Mouse (Mus musculus) retina, adult 2 months (tissue): Measurements from ENCODE around the gene Mapk8ip2.
"Not testable (repeated sequence)": the region's sequence is repeated elsewhere in the genome, so short reads cannot be mapped to it uniquely, and the experiment has no call there.

Experiments used
- DNase-seq: peaks from one replicate; pipeline ENCODE4 v3.0.0-alpha.2; 2012; ENCODE audit warnings: low read depth, low spot score

Mapk8ip2 gene

GRCm38 (mm10) chr15:89453865-89454478, at the start of gene Mapk8ip2:
Gene Mapk8ip2 (plus strand): TSS chr15:89453913.
- DNase-seq = no peak

GRCm38 (mm10) chr15:89404831-89405623, 48.7 kb upstream of the Mapk8ip2 start:
- no peak for DNase-seq

GRCm38 (mm10) chr15:89406691-89407090, 47.0 kb upstream of the Mapk8ip2 start:
- no peak for DNase-seq

GRCm38 (mm10) chr15:89410118-89410517, 43.6 kb upstream of the Mapk8ip2 start, which contains the start of gene Syce3:
Gene Syce3 (minus strand): TSS chr15:89410503.
- DNase-seq = no peak

- no peak for DNase-seq
Measured at GRCm38 (mm10) chr15:89415282-89415681, 38.4 kb upstream of the Mapk8ip2 start.

GRCm38 (mm10) chr15:89421938-89422337, 31.8 kb upstream of the Mapk8ip2 start:
- DNase-seq = no peak

GRCm38 (mm10) chr15:89424621-89425020, 29.1 kb upstream of the Mapk8ip2 start:
- no peak for DNase-seq

GRCm38 (mm10) chr15:89425711-89426121, 28.0 kb upstream of the Mapk8ip2 start, which contains the start of gene Cpt1b:
Gene Cpt1b (minus strand): TSS chr15:89425863.
- DNase-seq = no peak

GRCm38 (mm10) chr15:89426716-89427115, 27.0 kb upstream of the Mapk8ip2 start:
- no peak for DNase-seq

GRCm38 (mm10) chr15:89428136-89428790, 25.4 kb upstream of the Mapk8ip2 start:
- no peak for DNase-seq

GRCm38 (mm10) chr15:89428821-89429351, 24.8 kb upstream of the Mapk8ip2 start:
- no peak for DNase-seq

- peak; percentile 87 for DNase-seq
Measured at GRCm38 (mm10) chr15:89429352-89430221, 24.1 kb upstream of the Mapk8ip2 start, which contains the start of the genes C730034F03Rik, Gm44502 and Chkb. Gene C730034F03Rik (plus strand): TSS chr15:89429589. Gene Gm44502 (minus strand): TSS chr15:89429696. Gene Chkb (minus strand): TSS chr15:89429908.

GRCm38 (mm10) chr15:89430341-89430740, 23.4 kb upstream of the Mapk8ip2 start:
- DNase-seq = no peak

GRCm38 (mm10) chr15:89430771-89431170, 22.9 kb upstream of the Mapk8ip2 start:
- DNase-seq = not testable (repeated sequence)

GRCm38 (mm10) chr15:89431271-89431670, 22.4 kb upstream of the Mapk8ip2 start:
- DNase-seq = no peak

- no peak for DNase-seq
Measured at GRCm38 (mm10) chr15:89431806-89432205, 21.9 kb upstream of the Mapk8ip2 start.

- no peak for DNase-seq
Measured at GRCm38 (mm10) chr15:89432946-89433345, 20.8 kb upstream of the Mapk8ip2 start.

- no peak for DNase-seq
Measured at GRCm38 (mm10) chr15:89434136-89434535, 19.6 kb upstream of the Mapk8ip2 start.

GRCm38 (mm10) chr15:89435878-89436277, 17.8 kb upstream of the Mapk8ip2 start:
- DNase-seq = no peak

- DNase-seq = no peak
Measured at GRCm38 (mm10) chr15:89442486-89443070, 11.1 kb upstream of the Mapk8ip2 start.
